In genomic region chr5:76184286-76185080, GRCm38 (mm10) we compare ENCODE assay signal across 8 mouse cellular contexts. TPM values are rescaled to one million over a fixed set of nuclear protein-coding genes. Genes with fewer than 3 reads are reported as not detected.
A peak's percentile ranks its signal among the peaks of the same experiment; 100 is the strongest.
DNase-seq lines count a peak whose midpoint lies in the region; ATAC-seq and TF ChIP-seq lines count a peak whose summit lies in the region.

No protein-coding gene starts in this region.

- peak overlapping the region; percentile 78 for H3K4me2 ChIP-seq in embryonic facial prominence, embryonic 12.5 days (replicated peaks)
- H3K4me2 ChIP-seq in midbrain, postnatal 0 days (ENCODE audit: low read depth, low read length, poor library complexity, severe bottlenecking) = peak overlapping the region; percentile 85

- H3K79me2 ChIP-seq in heart, adult 2 months (replicated peaks; ENCODE audit: control insufficient read depth, insufficient read depth, low read length) = peaks cover 7% of the 10 kb centered on the region; the same call in 1 of the 2 replicates

- DNase-seq in 416B (ENCODE audit: low read depth) (peak; percentile 68), liver (peak; percentile 88)
- peak; percentile 80 for DNase-seq in adrenal gland, postnatal 25 days
- peak; percentile 80 for DNase-seq in heart, adult 2 months
- DNase-seq in kidney, adult 18-20 months = peak; percentile 75
- peak; percentile 70 for DNase-seq in midbrain, postnatal 0 days (ENCODE audit: low spot score)
- DNase-seq in spleen, postnatal 36 days (ENCODE audit: low spot score in 2 of 2) = peak; percentile 55 to 64

- H3K4me1 ChIP-seq in embryonic facial prominence, embryonic 12.5 days = peaks cover 31% of the 10 kb centered on the region
- peaks cover 14% of the 10 kb centered on the region for H3K4me1 ChIP-seq in heart, adult 2 months (ENCODE audit: control insufficient read depth, insufficient read depth, low read length)
- H3K4me1 ChIP-seq in midbrain, postnatal 0 days (ENCODE audit: insufficient read depth, low read length) = peaks cover 5% of the 10 kb centered on the region

- intact Hi-C loops in heart, adult 2 months (cut with DNase I) = loop anchor here (5.0 kb wide), 1 partner anchor 118 kb away; the partner anchor contains the start of gene Clock

- H3K27ac ChIP-seq in embryonic facial prominence, embryonic 12.5 days = peak overlapping the region; percentile 97
- H3K27ac ChIP-seq in heart, adult 2 months = peak overlapping the region; percentile 82
- peak overlapping the region; percentile 86 for H3K27ac ChIP-seq in midbrain, postnatal 0 days (ENCODE audit: low read depth, low read length)

- no peaks in the 10 kb centered on the region for H3K9me3 ChIP-seq in embryonic facial prominence, embryonic 12.5 days
- H3K9me3 ChIP-seq in midbrain, postnatal 0 days (ENCODE audit: low read length) = no peaks in the 10 kb centered on the region

- no peak for TF ChIP-seq EP300 in heart, adult 2 months (IDR thresholded peaks at IDR 0.05; ENCODE audit: insufficient read depth, low read depth, low read length)

- no peaks in the 10 kb centered on the region for H3K27me3 ChIP-seq in embryonic facial prominence, embryonic 12.5 days
- H3K27me3 ChIP-seq in heart, adult 2 months (ENCODE audit: control insufficient read depth, insufficient read depth, low read length) = no peaks in the 10 kb centered on the region
- no peaks in the 10 kb centered on the region for H3K27me3 ChIP-seq in midbrain, postnatal 0 days (ENCODE audit: insufficient read depth, low read length)

- no peak for TF ChIP-seq CTCF in heart, adult 2 months (IDR thresholded peaks at IDR 0.05)
- TF ChIP-seq CTCF in midbrain, postnatal 0 days (IDR thresholded peaks at IDR 0.05) = no peak

- 4% methylated on average over 38 of the region's 38 CpGs for WGBS in embryonic facial prominence, embryonic 12.5 days
- 4% methylated on average over 38 of the region's 38 CpGs for WGBS in heart, adult 2 months
- 5% methylated on average over 37 of the region's 38 CpGs for WGBS in midbrain, postnatal 0 days

- H3K36me3 ChIP-seq in embryonic facial prominence, embryonic 12.5 days = 0 out of 2 replicates have a peak, but pooled peaks cover 5% of the 10 kb centered on the region
- peaks cover 7% of the 10 kb centered on the region for H3K36me3 ChIP-seq in heart, adult 2 months (ENCODE audit: control insufficient read depth, insufficient read depth, low read length)
- H3K36me3 ChIP-seq in midbrain, postnatal 0 days (ENCODE audit: insufficient read depth, low read length) = no peaks in the 10 kb centered on the region

- peak overlapping the region; percentile 97 for H3K9ac ChIP-seq in embryonic facial prominence, embryonic 12.5 days
- H3K9ac ChIP-seq in heart, adult 2 months (ENCODE audit: low read depth, low read length) = peak overlapping the region; percentile 85
- H3K9ac ChIP-seq in midbrain, postnatal 0 days (replicated peaks; ENCODE audit: low read length, poor library complexity, severe bottlenecking) = peak overlapping the region; percentile 95

- peak; percentile 90 for ATAC-seq in embryonic facial prominence, embryonic 12.5 days (ENCODE audit: insufficient number of reproducible peaks, insufficient read depth, low FRiP score, low TSS enrichment)
- peak; percentile 75 for ATAC-seq in midbrain, postnatal 0 days (ENCODE audit: low FRiP score)

- H3K4me3 ChIP-seq in embryonic facial prominence, embryonic 12.5 days = peak overlapping the region; percentile 95
- H3K4me3 ChIP-seq in heart, adult 2 months = peak overlapping the region; percentile 84
- peak overlapping the region; percentile 91 for H3K4me3 ChIP-seq in midbrain, postnatal 0 days (ENCODE audit: low read depth, low read length)

- TF ChIP-seq POLR2A in heart, adult 2 months (IDR thresholded peaks at IDR 0.05; ENCODE audit: insufficient read depth, low read depth, low read length) = no peak

RNA-seq across cellular contexts. Expression of gene Tmem165, which starts 0.8 kb away (rescaled TPM):
- total RNA-seq in adrenal gland, postnatal 25 days (2021) = 36.1 and 47.4 TPM in 2 replicates
- 142 and 148 TPM in 2 replicates for polyA plus RNA-seq in embryonic facial prominence, embryonic 12.5 days (2016; fragmentation: Nextera tagmentation; extraction: Ambion mirVana)
- total RNA-seq in heart, adult 2 months (2021) = 10 to 100 TPM; 17.9 to 19.0 TPM
- polyA plus RNA-seq in heart, adult 2 months (2012; rRNA removed) = 21.5 and 25.9 TPM in 2 replicates
- 77.1 and 80.9 TPM in 2 replicates for total RNA-seq in midbrain, postnatal 0 days (2014; rRNA removed)
- polyA plus RNA-seq in midbrain, postnatal 0 days (2015; fragmentation: Nextera tagmentation; extraction: Ambion mirVana) = 42.7 and 43.6 TPM in 2 replicates

RNA-seq across cellular contexts. Expression of gene Srd5a3, which starts 44.4 kb away (rescaled TPM):
- 30.9 and 40.2 TPM in 2 replicates for total RNA-seq in adrenal gland, postnatal 25 days (2021)
- polyA plus RNA-seq in embryonic facial prominence, embryonic 12.5 days (2016; fragmentation: Nextera tagmentation; extraction: Ambion mirVana) = 29.8 and 30.9 TPM in 2 replicates
- total RNA-seq in heart, adult 2 months (2021) = 10 to 100 TPM in 1 of 2 experiments, 1 to 10 TPM in 1; 8.6 to 10.0 TPM
- polyA plus RNA-seq in heart, adult 2 months (2012; rRNA removed) = 17.0 and 26.1 TPM in 2 replicates
- 11.9 and 17.4 TPM in 2 replicates for total RNA-seq in midbrain, postnatal 0 days (2014; rRNA removed)
- 19.2 and 19.8 TPM in 2 replicates for polyA plus RNA-seq in midbrain, postnatal 0 days (2015; fragmentation: Nextera tagmentation; extraction: Ambion mirVana)

Comparison
In these comparisons a context has a peak if more than half of its experiments do, and no peak if none do; other contexts are left out.
1. Peak in every context shown above with its lines: DNase-seq, ATAC-seq, H3K4me3 ChIP-seq and H3K27ac ChIP-seq.